Mouse (Mus musculus): Measurements from ENCODE around the gene Ptpra. TPM values are rescaled to one million over a fixed set of nuclear protein-coding genes. Genes with fewer than 3 reads are reported as not detected.

The Ptpra gene
- polyA plus RNA-seq, 1 experiment from 2014 or later: 28.2 TPM

DNA sequence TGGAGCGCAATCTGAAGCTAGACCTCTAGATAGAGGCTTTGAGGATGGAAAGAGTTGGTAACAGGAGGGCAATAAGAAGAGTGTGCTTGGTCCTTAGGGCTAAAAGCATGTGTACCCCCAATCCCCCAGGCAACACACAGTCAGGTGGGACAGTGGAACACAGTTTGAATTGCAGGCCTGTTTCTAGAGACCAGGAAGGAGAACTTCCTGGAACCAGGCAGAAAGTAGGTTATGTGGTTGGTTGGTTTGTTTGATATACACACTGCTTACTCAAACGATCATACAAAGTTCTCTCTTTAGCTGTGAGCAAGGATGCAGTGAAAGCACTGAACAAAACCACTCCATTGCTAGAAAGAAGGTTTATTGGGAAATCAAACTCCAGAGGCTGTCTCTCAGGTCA, 82.1 kb downstream of the Ptpra start:
- no peak for ATAC-seq
- no peak overlapping the region for H3K4me2 ChIP-seq (replicated peaks; ENCODE audit: low read depth)
- 57% methylated on average over 2 of the region's 2 CpGs for WGBS
- peaks cover 30% of the 10 kb centered on the region for H3K36me3 ChIP-seq (ENCODE audit: control insufficient read depth, insufficient read depth)
- H3K27me3 ChIP-seq (replicated peaks; ENCODE audit: control insufficient read depth, insufficient read depth, low read length): no peaks in the 10 kb centered on the region
- no peak overlapping the region for H3K4me3 ChIP-seq (ENCODE audit: low read depth, low read length)
- H3K4me1 ChIP-seq (replicated peaks; ENCODE audit: control insufficient read depth, insufficient read depth, low read length): no peaks in the 10 kb centered on the region
- no peaks in the 10 kb centered on the region for H3K9me3 ChIP-seq (ENCODE audit: control insufficient read depth)
- no peak for TF ChIP-seq CTCF (IDR thresholded peaks at IDR 0.05; ENCODE audit: low read depth)
- no peak overlapping the region for H3K27ac ChIP-seq (ENCODE audit: low read depth, low read length)
- H3K9ac ChIP-seq (ENCODE audit: low read depth, low read length): no peak overlapping the region

DNA sequence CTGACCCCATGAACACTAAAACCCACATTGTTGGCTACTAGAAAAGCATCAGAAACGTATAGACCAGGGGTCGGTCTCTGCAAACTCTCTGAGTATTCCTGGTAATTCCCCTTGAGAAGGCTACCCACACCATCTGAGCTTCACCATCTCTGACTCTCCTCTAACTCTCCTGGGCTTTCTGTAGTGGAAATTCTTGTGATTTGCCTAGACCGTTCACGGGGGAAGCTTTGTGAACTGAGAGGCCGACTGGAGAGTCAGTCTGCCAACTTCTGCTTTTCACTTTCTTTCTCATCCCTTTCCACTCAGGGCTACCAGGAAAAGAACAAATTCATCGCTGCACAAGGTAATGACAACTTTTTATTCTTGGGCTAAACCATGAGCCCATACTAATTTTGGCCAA, 84.9 kb downstream of the Ptpra start:
- 95% methylated on average over 6 of the region's 6 CpGs for WGBS
- Histone ChIP-seq H3K4me2 (replicated peaks; ENCODE audit: low read depth) (no peak overlapping the region), H3K4me1 (replicated peaks; ENCODE audit: control insufficient read depth, insufficient read depth, low read length) (no peaks in the 10 kb centered on the region), H3K27me3 (replicated peaks; ENCODE audit: control insufficient read depth, insufficient read depth, low read length) (no peaks in the 10 kb centered on the region), H3K27ac (ENCODE audit: low read depth, low read length) (no peak overlapping the region), H3K36me3 (ENCODE audit: control insufficient read depth, insufficient read depth) (peaks cover 33% of the 10 kb centered on the region), H3K4me3 (ENCODE audit: low read depth, low read length) (no peak overlapping the region), H3K9me3 (ENCODE audit: control insufficient read depth) (no peaks in the 10 kb centered on the region), H3K9ac (ENCODE audit: low read depth, low read length) (no peak overlapping the region)
- no peak for ATAC-seq
- no peak for TF ChIP-seq CTCF (IDR thresholded peaks at IDR 0.05; ENCODE audit: low read depth)

DNA sequence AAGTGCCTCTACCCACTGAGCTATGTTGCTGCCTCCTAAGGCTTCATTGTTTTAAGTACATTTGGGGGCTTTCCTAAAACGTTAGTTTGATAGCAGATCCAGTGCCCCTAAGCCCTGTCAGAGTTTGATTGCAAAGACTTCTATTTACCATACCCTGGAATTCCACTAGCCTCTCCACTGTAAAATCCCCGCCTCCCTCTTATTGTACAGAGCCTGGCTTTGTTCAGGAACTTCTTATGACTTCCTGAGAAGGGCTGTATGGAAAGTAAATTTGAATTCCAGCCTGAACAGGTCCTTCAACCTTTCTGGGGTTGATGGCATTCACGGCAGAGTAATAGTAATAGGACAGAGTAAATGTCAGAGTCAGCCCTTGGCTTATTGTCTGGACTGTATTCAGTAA, 86.8 kb downstream of the Ptpra start:
- H3K27me3 ChIP-seq (replicated peaks; ENCODE audit: control insufficient read depth, insufficient read depth, low read length): no peaks in the 10 kb centered on the region
- H3K36me3 ChIP-seq (ENCODE audit: control insufficient read depth, insufficient read depth): peaks cover 48% of the 10 kb centered on the region
- no peak for TF ChIP-seq CTCF (IDR thresholded peaks at IDR 0.05; ENCODE audit: low read depth)
- no peak overlapping the region for H3K4me2 ChIP-seq (replicated peaks; ENCODE audit: low read depth)
- no peak overlapping the region for H3K4me3 ChIP-seq (ENCODE audit: low read depth, low read length)
- ATAC-seq: no peak
- no peak overlapping the region for H3K27ac ChIP-seq (ENCODE audit: low read depth, low read length)
- H3K4me1 ChIP-seq (replicated peaks; ENCODE audit: control insufficient read depth, insufficient read depth, low read length): no peaks in the 10 kb centered on the region
- 72% methylated on average over 3 of the region's 3 CpGs for WGBS
- H3K9me3 ChIP-seq (ENCODE audit: control insufficient read depth): no peaks in the 10 kb centered on the region
- H3K9ac ChIP-seq (ENCODE audit: low read depth, low read length): no peak overlapping the region

DNA sequence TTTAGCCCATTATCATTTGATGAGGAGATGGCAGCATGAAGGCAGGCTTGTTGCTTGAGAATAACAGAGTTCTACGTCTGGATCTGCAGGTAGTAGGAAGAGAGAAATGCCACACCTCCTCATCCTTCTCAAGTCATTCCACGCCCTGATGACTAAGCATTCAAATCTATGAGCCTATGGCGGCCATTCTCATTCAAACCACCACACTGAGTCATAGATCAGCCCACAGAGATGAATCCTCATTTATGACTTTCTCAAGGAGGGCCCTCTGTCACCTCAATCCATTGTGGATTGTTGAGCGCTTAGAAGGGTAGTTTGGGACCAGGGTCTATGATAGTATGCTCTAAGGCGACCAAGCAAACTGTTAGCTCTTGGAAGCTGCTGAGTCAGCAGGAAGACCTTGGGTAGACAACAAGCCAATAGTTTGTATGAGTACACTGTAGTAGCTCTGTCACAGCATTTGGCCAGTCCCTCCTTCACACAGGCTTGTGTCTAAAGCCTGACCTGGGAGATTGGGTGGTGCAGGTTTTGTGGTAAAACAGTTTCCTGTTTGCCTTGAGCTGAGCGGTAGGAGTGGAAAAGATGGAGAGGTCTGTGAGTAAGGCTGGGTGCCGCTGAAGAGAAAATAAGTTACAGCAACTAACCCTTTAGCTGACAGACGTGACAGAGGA, 88.9 kb downstream of the Ptpra start:
- no peak for TF ChIP-seq CTCF (IDR thresholded peaks at IDR 0.05; ENCODE audit: low read depth)
- 91% methylated on average over 8 of the region's 8 CpGs for WGBS
- H3K36me3 ChIP-seq (ENCODE audit: control insufficient read depth, insufficient read depth): peaks cover 51% of the 10 kb centered on the region

DNA sequence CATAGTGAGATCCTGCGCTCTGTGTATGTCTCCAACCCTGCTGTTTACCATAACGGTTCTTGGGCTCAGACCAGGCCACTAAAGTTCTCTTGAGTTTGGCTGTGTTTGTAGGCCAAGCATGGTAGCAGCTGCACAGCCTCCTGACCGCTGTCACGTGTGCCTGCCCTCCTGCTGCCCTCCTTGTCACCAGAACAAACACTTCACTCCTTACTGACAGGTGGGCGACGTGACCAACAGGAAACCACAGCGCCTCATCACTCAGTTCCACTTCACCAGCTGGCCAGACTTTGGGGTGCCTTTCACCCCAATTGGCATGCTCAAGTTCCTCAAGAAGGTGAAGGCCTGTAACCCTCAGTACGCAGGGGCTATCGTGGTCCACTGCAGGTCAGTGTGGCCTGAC, 90.2 kb downstream of the Ptpra start:
- Histone ChIP-seq H3K4me2 (replicated peaks; ENCODE audit: low read depth) (no peak overlapping the region), H3K4me1 (replicated peaks; ENCODE audit: control insufficient read depth, insufficient read depth, low read length) (no peaks in the 10 kb centered on the region), H3K4me3 (ENCODE audit: low read depth, low read length) (no peak overlapping the region), H3K27ac (ENCODE audit: low read depth, low read length) (no peak overlapping the region; the same call in 1 of the 2 replicates), H3K36me3 (ENCODE audit: control insufficient read depth, insufficient read depth) (peaks cover 62% of the 10 kb centered on the region), H3K9ac (ENCODE audit: low read depth, low read length) (no peak overlapping the region), H3K27me3 (replicated peaks; ENCODE audit: control insufficient read depth, insufficient read depth, low read length) (no peaks in the 10 kb centered on the region), H3K9me3 (ENCODE audit: control insufficient read depth) (no peaks in the 10 kb centered on the region)
- no peak for TF ChIP-seq CTCF (IDR thresholded peaks at IDR 0.05; ENCODE audit: low read depth)
- no peak for ATAC-seq
- WGBS: 92% methylated on average over 9 of the region's 9 CpGs

More for the DNA sequence above, 88.9 kb downstream of the Ptpra start:
- ATAC-seq: no peak
- no peak overlapping the region for H3K4me2 ChIP-seq (replicated peaks; ENCODE audit: low read depth)
- H3K9ac ChIP-seq (ENCODE audit: low read depth, low read length): no peak overlapping the region
- H3K27ac ChIP-seq (ENCODE audit: low read depth, low read length): no peak overlapping the region
- no peak overlapping the region for H3K4me3 ChIP-seq (ENCODE audit: low read depth, low read length)
- no peaks in the 10 kb centered on the region for H3K9me3 ChIP-seq (ENCODE audit: control insufficient read depth)
- no peaks in the 10 kb centered on the region for H3K4me1 ChIP-seq (replicated peaks; ENCODE audit: control insufficient read depth, insufficient read depth, low read length)
- no peaks in the 10 kb centered on the region for H3K27me3 ChIP-seq (replicated peaks; ENCODE audit: control insufficient read depth, insufficient read depth, low read length)

DNA sequence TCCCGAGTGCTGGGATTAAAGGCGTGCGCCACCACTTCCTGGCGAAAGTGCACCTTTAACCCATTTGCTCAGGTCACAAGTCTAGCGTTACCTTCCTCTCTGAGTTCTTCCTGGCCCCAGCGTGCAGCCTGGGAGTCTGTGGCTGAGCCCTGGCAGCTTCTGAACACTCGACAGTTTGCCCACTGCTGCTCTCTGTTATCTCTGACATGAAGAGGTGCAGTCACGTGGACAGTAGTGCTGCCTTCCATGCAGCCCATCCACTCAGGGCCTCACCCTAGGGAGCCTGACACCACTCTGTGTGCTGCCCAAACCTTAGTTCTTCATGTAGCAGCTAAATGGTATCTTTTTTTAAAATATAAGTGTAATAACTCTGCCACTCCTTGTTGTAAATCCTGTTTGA, 96.9 kb downstream of the Ptpra start:
- H3K36me3 ChIP-seq (ENCODE audit: control insufficient read depth, insufficient read depth): peaks cover 56% of the 10 kb centered on the region
- no peak for ATAC-seq

More for the DNA sequence above, 96.9 kb downstream of the Ptpra start:
- no peaks in the 10 kb centered on the region for H3K27me3 ChIP-seq (replicated peaks; ENCODE audit: control insufficient read depth, insufficient read depth, low read length)
- 82% methylated on average over 8 of the region's 8 CpGs for WGBS
- no peak overlapping the region for H3K27ac ChIP-seq (ENCODE audit: low read depth, low read length)
- H3K9me3 ChIP-seq (ENCODE audit: control insufficient read depth): no peaks in the 10 kb centered on the region
- no peak overlapping the region for H3K9ac ChIP-seq (ENCODE audit: low read depth, low read length)
- no peak for TF ChIP-seq CTCF (IDR thresholded peaks at IDR 0.05; ENCODE audit: low read depth)
- H3K4me3 ChIP-seq (ENCODE audit: low read depth, low read length): no peak overlapping the region
- H3K4me2 ChIP-seq (replicated peaks; ENCODE audit: low read depth): no peak overlapping the region
- H3K4me1 ChIP-seq (replicated peaks; ENCODE audit: control insufficient read depth, insufficient read depth, low read length): no peaks in the 10 kb centered on the region
